Mouse (Mus musculus): ENCODE data around the gene Nmral1. TPM values are rescaled to one million over a fixed set of nuclear protein-coding genes. Genes with fewer than 3 reads are reported as not detected.

Nmral1 gene
- polyA plus RNA-seq, 1 experiment from 2014 or later: 97.6 TPM

DNA sequence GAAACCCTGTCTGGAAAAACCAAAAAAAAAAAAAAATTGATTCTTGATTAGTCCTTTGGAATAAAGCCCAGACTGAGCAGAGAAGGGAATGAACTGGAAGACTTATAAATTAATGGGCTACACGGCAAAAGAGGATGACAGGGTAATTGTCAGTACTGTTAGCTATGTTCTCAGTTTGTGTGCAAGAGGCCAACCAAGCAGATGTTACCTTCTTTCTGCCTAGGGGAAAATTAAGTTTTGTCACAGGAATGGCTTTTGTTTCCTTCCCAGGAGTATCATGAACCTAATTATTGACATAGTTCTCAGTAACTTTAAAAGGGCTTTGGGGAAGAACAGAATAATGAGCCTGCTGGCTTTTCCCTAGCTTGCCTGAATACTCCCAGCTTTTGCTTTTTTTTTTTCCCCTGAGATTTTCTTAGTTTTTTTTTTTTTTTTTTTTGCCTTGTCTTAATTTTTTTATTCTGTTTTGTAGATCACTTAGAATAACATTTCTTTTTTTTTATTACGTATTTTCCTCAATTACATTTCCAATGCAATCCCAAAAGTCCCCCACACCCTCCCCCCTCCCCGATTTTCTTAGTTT is 11.7 kb upstream of the Nmral1 start:
- no peaks in the 10 kb centered on the region for H3K27me3 ChIP-seq (ENCODE audit: insufficient read depth, poor library complexity, severe bottlenecking)
- peaks cover 23% of the 10 kb centered on the region; the same call in 1 of the 2 replicates for H3K4me1 ChIP-seq
- WGBS: 95% methylated on average over 3 of the region's 3 CpGs
- no peak overlapping the region for H3K4me3 ChIP-seq
- H3K36me3 ChIP-seq: peaks cover 9% of the 10 kb centered on the region; the same call in 1 of the 2 replicates
- no peak for DNase-seq (ENCODE audit: low spot score)
- no peak overlapping the region for H3K27ac ChIP-seq
- H3K9me3 ChIP-seq: no peaks in the 10 kb centered on the region

DNA sequence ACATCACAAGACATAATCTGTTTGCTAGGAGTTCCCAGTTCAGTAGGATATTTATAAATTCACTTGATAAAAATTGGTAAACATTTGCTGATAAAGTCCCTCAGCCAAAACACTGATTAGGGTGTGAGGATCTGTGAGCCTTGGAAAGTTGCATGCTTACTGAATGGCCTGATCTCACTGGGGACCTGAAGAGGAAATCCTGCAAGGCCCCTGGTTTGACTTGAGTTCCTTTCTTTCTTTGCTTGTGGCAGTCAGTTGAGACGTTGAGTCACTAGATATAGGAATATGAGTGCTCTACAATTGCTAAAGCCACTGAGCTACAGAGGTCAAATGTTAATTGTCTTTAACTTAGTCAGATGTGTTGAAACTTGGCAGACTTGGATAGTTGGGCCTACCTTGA is 8.8 kb upstream of the Nmral1 start:
- DNase-seq (ENCODE audit: low spot score): no peak
- Histone ChIP-seq H3K4me1 (peaks cover 25% of the 10 kb centered on the region; the same call in 1 of the 2 replicates), H3K36me3 (peaks cover 5% of the 10 kb centered on the region; the same call in 1 of the 2 replicates), H3K4me3 (peak overlapping the region; percentile 76; the same call in 1 of the 2 replicates), H3K9me3 (no peaks in the 10 kb centered on the region), H3K27me3 (ENCODE audit: insufficient read depth, poor library complexity, severe bottlenecking) (no peaks in the 10 kb centered on the region), H3K27ac (no peak overlapping the region)
- WGBS: 24% methylated on average over 1 of the region's 1 CpGs

DNA sequence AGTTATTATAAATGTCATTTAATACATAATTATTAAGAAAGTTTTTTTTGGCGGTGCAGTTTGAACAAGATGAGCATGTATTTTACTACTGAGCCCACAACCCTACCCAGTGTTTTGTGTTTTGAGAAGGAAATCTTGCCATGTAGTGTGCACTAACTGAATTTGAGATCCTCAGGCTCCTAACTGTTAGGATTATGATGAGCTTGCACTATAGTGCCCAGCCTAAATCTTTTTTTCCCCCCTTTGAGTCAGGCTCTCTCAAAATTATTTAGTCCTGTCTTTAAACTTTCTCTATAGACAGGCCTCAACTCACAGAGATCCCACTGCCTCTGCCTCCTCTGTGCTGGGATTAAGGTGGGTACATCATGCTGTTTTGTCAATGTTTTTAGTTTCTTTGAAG is 8.4 kb upstream of the Nmral1 start:
- Histone ChIP-seq H3K36me3 (peaks cover 5% of the 10 kb centered on the region; the same call in 1 of the 2 replicates), H3K4me3 (peak overlapping the region; percentile 76), H3K4me1 (peaks cover 25% of the 10 kb centered on the region; the same call in 1 of the 2 replicates), H3K27me3 (ENCODE audit: insufficient read depth, poor library complexity, severe bottlenecking) (no peaks in the 10 kb centered on the region), H3K27ac (no peak overlapping the region), H3K9me3 (no peaks in the 10 kb centered on the region)
- WGBS: 97% methylated on average over 1 of the region's 1 CpGs
- no peak for DNase-seq (ENCODE audit: low spot score)

DNA sequence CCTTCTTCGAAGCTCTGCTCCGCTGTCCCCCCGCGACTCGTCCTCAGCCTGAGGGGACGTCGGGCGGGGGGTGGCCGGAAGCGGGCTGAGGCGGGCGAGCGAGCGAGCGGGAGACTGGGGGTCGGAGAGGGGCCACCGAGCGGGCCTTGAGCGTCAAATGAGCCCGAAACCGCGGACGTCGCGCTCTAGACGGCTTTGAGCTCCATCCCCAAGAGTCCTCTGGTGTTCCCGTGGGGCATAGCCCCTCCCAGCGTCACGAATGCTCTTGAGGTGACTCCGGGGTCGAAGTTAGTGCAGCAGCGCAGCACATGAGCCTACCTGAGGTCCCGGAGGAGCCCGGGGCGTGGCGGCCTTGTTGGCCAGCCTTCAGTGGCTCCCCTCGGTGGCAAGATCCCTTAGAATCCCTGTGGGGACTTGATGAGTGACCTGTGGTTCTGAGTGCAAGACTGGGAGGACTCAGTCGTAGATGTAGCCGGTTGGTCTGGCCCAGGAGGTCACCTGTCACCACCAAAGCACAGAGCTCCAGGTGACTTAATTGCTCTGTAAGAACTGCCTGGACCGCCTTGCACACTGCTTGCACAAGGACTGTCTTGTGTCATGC is 7.5 kb upstream of the Nmral1 start:
- Histone ChIP-seq H3K4me3 (peak overlapping the region; percentile 76), H3K36me3 (peaks cover 2% of the 10 kb centered on the region; the same call in 1 of the 2 replicates), H3K4me1 (peaks cover 25% of the 10 kb centered on the region; the same call in 1 of the 2 replicates), H3K27ac (peak overlapping the region; percentile 94), H3K9me3 (no peaks in the 10 kb centered on the region), H3K27me3 (ENCODE audit: insufficient read depth, poor library complexity, severe bottlenecking) (no peaks in the 10 kb centered on the region)
- no peak for DNase-seq (ENCODE audit: low spot score)
- WGBS: 1% methylated on average over 40 of the region's 40 CpGs

DNA sequence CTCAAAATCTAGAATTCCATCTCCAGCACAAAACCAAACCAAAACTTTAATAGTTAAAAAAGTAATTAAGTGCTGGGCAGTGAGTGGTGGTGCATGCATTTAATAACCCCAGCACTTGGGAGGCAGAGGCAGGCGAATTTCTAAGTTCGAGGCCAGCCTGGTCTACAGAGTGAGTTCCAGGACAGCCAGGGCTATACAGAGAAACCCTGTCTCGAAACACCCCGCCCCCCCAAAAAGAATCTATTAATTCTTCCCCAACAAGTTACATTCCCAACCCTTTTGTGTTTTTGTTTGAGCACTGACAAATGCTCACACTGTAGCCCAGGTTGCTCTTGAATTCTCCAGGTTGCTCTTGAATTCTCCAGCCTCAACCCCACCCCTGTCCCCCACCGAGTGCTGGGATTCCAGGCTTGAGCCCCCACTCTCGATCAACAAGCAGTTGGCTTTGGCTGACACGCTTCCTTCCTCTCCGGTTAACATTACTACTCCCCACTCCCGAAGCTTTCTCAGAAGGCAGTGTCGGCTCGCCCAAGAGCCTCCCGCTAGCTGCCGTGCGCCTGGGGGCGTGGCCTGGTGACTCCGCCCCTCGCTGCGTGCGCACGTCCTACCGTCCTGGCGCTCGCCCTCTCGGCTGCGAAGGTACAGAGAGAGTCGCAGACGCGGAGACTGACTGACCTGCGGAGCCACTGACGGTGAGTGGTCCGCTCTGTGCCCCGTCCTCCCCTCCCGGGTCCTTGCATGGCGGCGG is 6.8 kb upstream of the Nmral1 start, which contains the start of gene Hmox2:
Hmox2 (plus strand) TSS at position 582 of the 748 bp plus-strand sequence.
- H3K27me3 ChIP-seq (ENCODE audit: insufficient read depth, poor library complexity, severe bottlenecking): no peaks in the 10 kb centered on the region
- 6% methylated on average over 35 of the region's 35 CpGs for WGBS

DNA sequence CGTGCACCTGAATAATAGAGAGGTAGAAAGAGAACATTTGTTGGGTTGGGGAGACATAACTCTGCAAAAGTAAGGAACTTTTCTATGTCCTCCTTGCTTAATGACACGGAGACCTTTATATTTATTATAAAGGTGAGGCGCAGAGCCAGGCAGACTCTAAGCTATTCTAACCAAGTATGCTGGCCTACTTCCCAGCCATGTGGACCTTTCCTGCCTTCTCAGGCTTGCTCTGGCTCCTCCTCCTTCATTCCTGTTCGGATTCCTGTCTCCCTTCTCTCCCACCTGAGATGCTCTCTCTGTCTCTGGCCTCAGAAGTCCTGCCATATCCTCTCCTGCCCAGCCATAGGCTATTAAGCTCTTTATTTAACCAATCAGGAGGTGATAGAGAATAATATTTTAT is 6.1 kb upstream of the Nmral1 start:
- H3K27me3 ChIP-seq (ENCODE audit: insufficient read depth, poor library complexity, severe bottlenecking): no peaks in the 10 kb centered on the region
- WGBS: 74% methylated on average over 4 of the region's 4 CpGs
- H3K36me3 ChIP-seq: no peaks in the 10 kb centered on the region
- peaks cover 25% of the 10 kb centered on the region; the same call in 1 of the 2 replicates for H3K4me1 ChIP-seq
- H3K27ac ChIP-seq: no peak overlapping the region
- H3K9me3 ChIP-seq: no peaks in the 10 kb centered on the region
- no peak for DNase-seq (ENCODE audit: low spot score)
- no peak overlapping the region for H3K4me3 ChIP-seq

More for the DNA sequence above, 6.8 kb upstream of the Nmral1 start, which contains the start of gene Hmox2:
- Histone ChIP-seq H3K4me1 (peaks cover 25% of the 10 kb centered on the region; the same call in 1 of the 2 replicates), H3K36me3 (no peaks in the 10 kb centered on the region), H3K27ac (peak within 1 kb of the TSS; percentile 94), H3K9me3 (no peaks in the 10 kb centered on the region), H3K4me3 (peak within 1 kb of the TSS; percentile 76)
- DNase-seq (ENCODE audit: low spot score): peak; percentile 96

DNA sequence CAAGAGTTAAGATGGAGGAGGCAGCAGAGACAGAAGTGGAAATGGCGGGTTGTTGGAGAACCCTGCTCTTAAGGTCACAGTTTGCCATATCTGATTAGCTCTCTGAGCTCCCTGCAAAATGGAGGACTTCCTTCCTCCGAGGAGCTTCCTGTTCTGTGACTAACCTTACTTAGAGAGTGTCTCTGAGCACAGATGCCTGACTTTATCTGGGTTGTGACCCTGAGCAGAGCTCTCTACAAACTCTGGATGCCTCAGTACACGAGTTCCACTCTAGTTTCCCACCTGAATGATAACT is 3.7 kb upstream of the Nmral1 start:
- 55% methylated on average over 3 of the region's 3 CpGs for WGBS
- no peaks in the 10 kb centered on the region for H3K27me3 ChIP-seq (ENCODE audit: insufficient read depth, poor library complexity, severe bottlenecking)
- H3K9me3 ChIP-seq: no peaks in the 10 kb centered on the region
- peaks cover 15% of the 10 kb centered on the region; the same call in 1 of the 2 replicates for H3K4me1 ChIP-seq
- H3K27ac ChIP-seq: no peak overlapping the region
- H3K36me3 ChIP-seq: no peaks in the 10 kb centered on the region
- no peak overlapping the region for H3K4me3 ChIP-seq
- DNase-seq (ENCODE audit: low spot score): no peak

DNA sequence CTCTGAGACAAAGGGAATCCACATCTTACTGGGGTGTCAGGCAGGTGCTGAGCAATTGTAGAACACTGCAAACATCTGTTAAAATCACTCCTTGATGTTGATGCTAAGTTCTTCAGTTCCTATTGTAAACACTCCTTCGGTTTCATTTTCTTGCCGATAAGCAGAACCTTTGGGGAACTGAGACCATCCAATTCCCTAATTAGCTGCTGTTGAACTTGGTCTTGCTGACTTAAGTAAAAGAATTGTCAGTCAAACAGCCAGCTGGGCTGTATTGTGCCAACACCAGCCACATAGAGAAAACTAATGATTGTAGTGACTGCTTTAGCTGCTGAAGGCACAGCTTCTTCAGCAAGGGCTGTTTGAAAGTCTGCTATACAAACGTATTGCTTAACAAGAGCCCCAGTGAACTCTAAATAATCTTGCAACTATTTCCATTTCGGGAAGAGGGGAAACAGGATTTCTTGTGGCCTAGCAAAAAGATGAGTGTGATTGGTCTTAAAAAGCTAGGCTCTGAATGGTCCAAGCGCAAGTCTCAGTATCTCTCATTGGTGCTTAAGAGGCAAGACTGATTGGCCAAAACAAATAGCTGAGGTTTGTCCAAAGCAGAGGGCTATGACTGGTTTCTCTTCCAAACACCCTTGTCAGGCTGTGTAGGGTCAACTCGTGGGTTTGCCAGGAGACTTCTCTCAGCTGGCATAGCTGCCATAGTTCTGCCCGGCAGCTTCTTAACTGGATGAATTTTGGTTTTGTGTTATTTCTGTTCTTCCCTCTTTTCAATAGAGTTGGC is 3.2 kb upstream of the Nmral1 start:
- no peaks in the 10 kb centered on the region for H3K36me3 ChIP-seq
- H3K9me3 ChIP-seq: no peaks in the 10 kb centered on the region
- H3K4me3 ChIP-seq: no peak overlapping the region
- H3K27me3 ChIP-seq (ENCODE audit: insufficient read depth, poor library complexity, severe bottlenecking): no peaks in the 10 kb centered on the region
- peaks cover 13% of the 10 kb centered on the region; the same call in 1 of the 2 replicates for H3K4me1 ChIP-seq
- 72% methylated on average over 7 of the region's 7 CpGs for WGBS
- no peak overlapping the region; the same call in 1 of the 2 replicates for H3K27ac ChIP-seq
- no peak for DNase-seq (ENCODE audit: low spot score)

DNA sequence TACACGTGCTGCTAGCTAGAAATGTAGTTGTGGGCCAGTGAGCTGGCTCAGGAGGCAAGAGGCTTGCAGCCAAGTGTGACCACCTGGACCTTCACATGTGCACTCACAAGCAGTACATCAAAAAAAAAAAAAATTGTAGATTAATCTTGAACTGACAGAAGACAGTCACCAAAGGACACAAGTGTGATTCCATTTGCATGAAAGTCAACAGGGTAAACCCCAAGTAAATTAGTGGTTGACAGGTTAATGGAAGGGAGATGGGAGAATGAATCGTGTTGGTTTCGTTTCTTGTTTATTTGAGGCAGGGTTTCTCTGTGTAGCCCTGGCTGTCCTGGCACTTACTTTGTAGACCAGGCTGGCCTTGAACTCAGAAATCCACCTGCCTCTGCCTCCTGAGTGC is 1.3 kb downstream of the Nmral1 start:
- DNase-seq (ENCODE audit: low spot score): no peak
- 78% methylated on average over 3 of the region's 3 CpGs for WGBS
- Histone ChIP-seq H3K27me3 (ENCODE audit: insufficient read depth, poor library complexity, severe bottlenecking) (no peaks in the 10 kb centered on the region), H3K36me3 (peaks cover 38% of the 10 kb centered on the region), H3K4me3 (peak overlapping the region; percentile 65), H3K4me1 (peaks cover 4% of the 10 kb centered on the region; the same call in 1 of the 2 replicates), H3K27ac (no peak overlapping the region), H3K9me3 (no peaks in the 10 kb centered on the region)

DNA sequence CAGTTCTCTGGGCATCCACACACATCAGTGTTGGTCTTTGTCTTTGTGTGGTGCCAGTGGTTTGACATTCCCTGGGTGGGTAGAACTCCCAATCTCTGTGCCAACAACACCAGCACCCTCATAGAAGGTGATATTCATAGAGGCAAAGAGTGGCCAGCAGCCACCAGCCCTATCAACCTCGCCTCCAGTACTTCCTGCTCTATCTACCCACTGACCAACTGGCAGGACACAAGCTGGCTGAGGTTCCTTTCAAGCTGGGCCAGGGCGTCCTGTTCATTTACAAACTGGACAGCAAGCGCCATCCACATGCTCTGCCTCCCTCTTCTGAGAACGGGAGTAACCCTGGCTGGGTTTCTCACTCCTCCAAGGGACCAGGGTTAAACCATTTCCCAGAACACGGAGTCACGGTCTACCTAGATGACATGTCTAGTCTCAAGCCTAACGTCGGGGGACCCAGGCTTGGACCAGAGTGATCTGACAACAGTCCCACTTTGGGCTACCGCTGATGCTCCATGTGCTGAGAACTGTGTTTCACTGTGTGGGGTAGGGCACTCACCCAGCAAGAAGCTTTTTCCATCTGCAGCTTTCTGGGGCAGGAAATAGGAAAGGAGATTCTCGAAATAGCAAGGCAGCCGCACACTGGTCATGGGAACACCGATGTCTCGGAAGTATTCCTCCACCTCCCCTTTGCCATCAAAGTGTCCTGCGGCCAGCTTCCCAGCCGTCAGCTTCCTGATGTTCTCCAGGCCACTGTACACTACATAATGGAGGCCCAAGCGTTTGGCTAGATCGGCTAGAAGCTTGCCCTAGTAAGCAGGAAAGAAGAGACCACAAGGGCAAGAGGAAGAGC is 5.1 kb downstream of the Nmral1 start:
- Histone ChIP-seq H3K9me3 (no peaks in the 10 kb centered on the region), H3K27me3 (ENCODE audit: insufficient read depth, poor library complexity, severe bottlenecking) (no peaks in the 10 kb centered on the region), H3K36me3 (peaks cover 71% of the 10 kb centered on the region), H3K4me3 (no peak overlapping the region), H3K27ac (no peak overlapping the region), H3K4me1 (peaks cover 4% of the 10 kb centered on the region; the same call in 1 of the 2 replicates)
- DNase-seq (ENCODE audit: low spot score): no peak
- 79% methylated on average over 17 of the region's 17 CpGs for WGBS

DNA sequence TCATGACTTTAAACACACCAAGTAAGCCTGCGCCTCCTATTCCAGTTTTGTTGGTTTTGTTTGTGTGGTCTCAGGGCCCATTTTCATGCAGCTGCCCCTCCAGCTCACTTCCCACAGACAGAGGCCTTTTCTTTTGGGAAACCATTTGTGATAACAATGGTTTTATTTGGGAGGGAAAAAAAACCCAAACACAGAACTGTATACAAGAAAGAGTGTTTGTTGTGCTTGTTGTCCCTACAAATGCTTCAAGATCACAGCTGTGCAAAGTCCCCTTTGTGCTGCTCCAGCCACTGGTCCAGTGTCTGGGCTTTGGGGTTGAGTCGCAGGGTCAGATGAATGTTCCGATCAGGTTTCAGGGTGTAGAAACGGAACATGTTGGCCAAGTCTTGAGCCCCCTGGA is 8.0 kb downstream of the Nmral1 start:
- DNase-seq (ENCODE audit: low spot score): no peak
- no peaks in the 10 kb centered on the region for H3K27me3 ChIP-seq (ENCODE audit: insufficient read depth, poor library complexity, severe bottlenecking)
- H3K9me3 ChIP-seq: no peaks in the 10 kb centered on the region
- no peaks in the 10 kb centered on the region for H3K4me1 ChIP-seq
- no peak overlapping the region for H3K27ac ChIP-seq
- peaks cover 94% of the 10 kb centered on the region for H3K36me3 ChIP-seq
- H3K4me3 ChIP-seq: no peak overlapping the region
- 94% methylated on average over 4 of the region's 4 CpGs for WGBS

DNA sequence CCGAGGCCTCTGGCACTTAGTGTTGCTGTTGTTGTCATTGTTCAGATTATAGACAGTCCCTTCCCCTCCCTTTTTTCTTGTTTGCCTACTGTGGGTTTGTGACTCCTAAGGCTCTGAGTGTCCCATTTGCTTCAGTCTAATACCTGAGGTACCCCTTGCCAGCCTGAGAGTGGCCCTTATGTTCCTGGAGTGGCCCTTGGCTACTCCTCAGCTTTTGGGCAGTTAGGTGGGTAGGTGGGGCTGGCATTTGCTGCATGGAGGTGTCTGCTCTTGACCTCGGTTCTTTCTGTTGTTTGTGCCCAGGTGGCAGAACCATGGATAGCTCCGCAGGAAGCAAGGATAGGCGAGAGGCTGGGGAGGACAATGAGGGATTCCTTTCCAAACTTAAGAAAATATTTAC is 13.6 kb downstream of the Nmral1 start:
- no peak overlapping the region for H3K4me3 ChIP-seq
- H3K36me3 ChIP-seq: peaks cover 92% of the 10 kb centered on the region
- no peaks in the 10 kb centered on the region for H3K4me1 ChIP-seq
- H3K27me3 ChIP-seq (ENCODE audit: insufficient read depth, poor library complexity, severe bottlenecking): no peaks in the 10 kb centered on the region
- no peak overlapping the region for H3K27ac ChIP-seq
- H3K9me3 ChIP-seq: no peaks in the 10 kb centered on the region
- DNase-seq (ENCODE audit: low spot score): no peak
- WGBS: 48% methylated on average over 4 of the region's 4 CpGs
